Mouse (Mus musculus) central nervous system, embryonic 18 days (tissue): Measurements from ENCODE around the gene Olfr419. TPM values are rescaled to one million over a fixed set of nuclear protein-coding genes. Genes with fewer than 3 reads are reported as not detected.

ENCODE experiments used
- polyA plus RNA-seq: library from polyadenylated mRNA; depleted of rRNA; stranded (reverse); fragments of >200 nt; gene quantifications from 2 replicates; pipeline ENCODE4 v1.2.3, GENCODE M21; 2012; rRNA removed

Olfr419 gene
- not detected in 2 replicates for polyA plus RNA-seq

DNA sequence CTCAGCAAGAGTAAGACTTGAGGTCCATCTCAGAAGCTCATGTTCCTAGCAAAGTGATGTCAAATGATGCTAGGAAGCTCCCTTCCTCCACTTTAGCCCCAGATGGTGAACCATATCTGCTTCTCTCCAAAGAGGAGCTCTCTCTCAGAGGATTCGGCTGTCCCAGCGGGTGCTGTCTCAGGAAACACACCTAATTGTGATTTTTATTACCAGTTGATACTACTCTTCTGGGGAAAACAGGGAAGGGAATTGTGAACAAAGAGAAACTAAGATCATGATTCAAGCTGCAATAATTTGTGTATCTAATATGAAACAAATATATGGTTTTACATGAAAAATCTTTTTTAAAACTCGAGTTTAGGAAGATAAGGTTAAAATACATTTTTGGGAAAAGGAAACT, at the start of gene Olfr419:
TSS of gene Olfr419 (minus strand) at position 101 of the 400 bp plus-strand sequence.

Other genes starting within 250 kb of the Olfr419 start
- 0.04 and 1.9 TPM in 2 replicates for gene Ifi205, start 220.3 kb downstream of the Olfr419 start, polyA plus RNA-seq
- not detected in 2 replicates for gene Olfr433, start 211.4 kb downstream of the Olfr419 start, polyA plus RNA-seq
- not detected in 2 replicates for gene Olfr432, start 202.9 kb downstream of the Olfr419 start, polyA plus RNA-seq
- gene Olfr430, start 185.5 kb downstream of the Olfr419 start, polyA plus RNA-seq, result not detected in 2 replicates
- not detected in 2 replicates for gene Olfr429, start 167.7 kb downstream of the Olfr419 start, polyA plus RNA-seq
- gene Olfr427, start 155.2 kb downstream of the Olfr419 start, polyA plus RNA-seq, result not detected in 2 replicates
- not detected in 2 replicates for gene Olfr231, start 130.9 kb downstream of the Olfr419 start, polyA plus RNA-seq
- gene Olfr424, start 120.5 kb downstream of the Olfr419 start, polyA plus RNA-seq, result not detected in 2 replicates
- gene Olfr420, start 96.4 kb downstream of the Olfr419 start, polyA plus RNA-seq, result not detected in 2 replicates
- gene Spta1, start 79.3 kb downstream of the Olfr419 start, polyA plus RNA-seq, result 0.01 and 0.03 TPM in 2 replicates
- not detected in 2 replicates for gene Mptx1, start 78.5 kb upstream of the Olfr419 start, polyA plus RNA-seq
- not detected in 2 replicates for gene Olfr417, start 113.1 kb upstream of the Olfr419 start, polyA plus RNA-seq
- gene Olfr248, start 139.0 kb upstream of the Olfr419 start, polyA plus RNA-seq, result not detected in 2 replicates
- not detected in 2 replicates for gene Olfr414, start 172.0 kb upstream of the Olfr419 start, polyA plus RNA-seq
- gene Olfr220, start 190.0 kb upstream of the Olfr419 start, polyA plus RNA-seq, result not detected in 2 replicates
- gene Fmn2, start 249.8 kb upstream of the Olfr419 start, polyA plus RNA-seq, result 13.8 and 14.5 TPM in 2 replicates